Comparison of ENCODE assay signal across 14 mouse cellular contexts in genomic region chr11:18945778-18946177, GRCm38 (mm10).
DNase-seq lines count a peak whose midpoint lies in the region; ATAC-seq and TF ChIP-seq lines count a peak whose summit lies in the region.
"Had no signal": no experiment of that assay in that cellular context is flagged by ENCODE, and none has a peak within 500 bp of the region (broad histone marks: within the 10 kb centered on the region; RNA-seq: fewer than 3 reads in every experiment).

No protein-coding gene starts in this region.

- no peak for ATAC-seq in heart, embryonic 11.5 days (replicated peaks; ENCODE audit: insufficient number of reproducible peaks, low FRiP score, low TSS enrichment)
- ATAC-seq in kidney, embryonic 15.5 days (replicated peaks; ENCODE audit: low FRiP score): peak; percentile 50
- 0 out of 2 replicates have a peak, but pooled peaks have one; percentile 10 for ATAC-seq in heart, embryonic 16.5 days (replicated peaks; ENCODE audit: extremely low read depth, insufficient read depth, low FRiP score)
- ATAC-seq: forebrain, embryonic 13.5 days had no signal

- no peak for TF ChIP-seq POLR2A in ES-Bruce4 (IDR thresholded peaks at IDR 0.05; ENCODE audit: insufficient read depth, low read length)

- H3K27ac ChIP-seq in heart, embryonic 10.5 days: peak overlapping the region; percentile 81
- no peak overlapping the region for H3K27ac ChIP-seq in heart, embryonic 11.5 days (ENCODE audit: low read depth, low read length)
- H3K27ac ChIP-seq in kidney, embryonic 15.5 days: no peak overlapping the region
- H3K27ac ChIP-seq in ES-Bruce4 (ENCODE audit: insufficient read depth, low read length): peak overlapping the region; percentile 67
- peak overlapping the region; percentile 67 for H3K27ac ChIP-seq in heart, embryonic 16.5 days (ENCODE audit: low read length)
- H3K27ac ChIP-seq: embryonic facial prominence, embryonic 15.5 days; forebrain, embryonic 13.5 days; kidney, postnatal 0 days had no signal

- no peak overlapping the region for H3K4me3 ChIP-seq in heart, embryonic 10.5 days
- H3K4me3 ChIP-seq in heart, embryonic 11.5 days (ENCODE audit: low read depth, low read length): no peak overlapping the region
- no peak overlapping the region for H3K4me3 ChIP-seq in kidney, embryonic 15.5 days (replicated peaks)
- no peak overlapping the region for H3K4me3 ChIP-seq in ES-Bruce4 (ENCODE audit: low read depth, low read length)
- no peak overlapping the region for H3K4me3 ChIP-seq in heart, embryonic 16.5 days (ENCODE audit: low read length)
- H3K4me3 ChIP-seq: embryonic facial prominence, embryonic 15.5 days; forebrain, embryonic 13.5 days; megakaryocyte, embryonic 14.5 days had no signal

- H3K36me3 ChIP-seq in heart, embryonic 10.5 days: peaks cover 7% of the 10 kb centered on the region; the same call in 1 of the 2 replicates
- no peaks in the 10 kb centered on the region for H3K36me3 ChIP-seq in heart, embryonic 11.5 days (ENCODE audit: control insufficient read depth, insufficient read depth, low read length)
- H3K36me3 ChIP-seq in kidney, embryonic 15.5 days: peaks cover 12% of the 10 kb centered on the region
- no peaks in the 10 kb centered on the region for H3K36me3 ChIP-seq in ES-Bruce4 (ENCODE audit: control insufficient read depth, insufficient read depth, low read length, poor library complexity, severe bottlenecking)
- H3K36me3 ChIP-seq in heart, embryonic 16.5 days (ENCODE audit: control insufficient read depth, insufficient read depth): no peaks in the 10 kb centered on the region
- H3K36me3 ChIP-seq: embryonic facial prominence, embryonic 15.5 days; G1E had no signal

- no peak overlapping the region for H3K4me2 ChIP-seq in heart, embryonic 11.5 days
- no peak overlapping the region for H3K4me2 ChIP-seq in kidney, embryonic 15.5 days
- H3K4me2 ChIP-seq in heart, embryonic 16.5 days (ENCODE audit: low read depth, low read length): no peak overlapping the region
- H3K4me2 ChIP-seq: embryonic facial prominence, embryonic 15.5 days; forebrain, embryonic 13.5 days had no signal

- H3K9ac ChIP-seq in heart, embryonic 11.5 days (ENCODE audit: low read depth, low read length): no peak overlapping the region
- H3K9ac ChIP-seq in kidney, embryonic 15.5 days: no peak overlapping the region
- no peak overlapping the region for H3K9ac ChIP-seq in ES-Bruce4 (ENCODE audit: low read depth, poor library complexity, severe bottlenecking)
- peak overlapping the region; percentile 28; the same call in 1 of the 2 replicates for H3K9ac ChIP-seq in heart, embryonic 16.5 days (ENCODE audit: low read length)
- H3K9ac ChIP-seq: embryonic facial prominence, embryonic 15.5 days; forebrain, embryonic 13.5 days had no signal

- no peak for DNase-seq in heart, embryonic 10.5 days (ENCODE audit: low spot score)
- no peak for DNase-seq in kidney, postnatal 10 days
- DNase-seq in cerebellum, adult 11-12 months: no peak
- DNase-seq: adrenal gland, postnatal 10 days; thymus, postnatal 36 days had no signal

- no peaks in the 10 kb centered on the region for H3K27me3 ChIP-seq in heart, embryonic 10.5 days (ENCODE audit: insufficient read depth, poor library complexity, severe bottlenecking)
- no peaks in the 10 kb centered on the region for H3K27me3 ChIP-seq in heart, embryonic 11.5 days (ENCODE audit: control insufficient read depth, insufficient read depth, low read length)
- no peaks in the 10 kb centered on the region for H3K27me3 ChIP-seq in kidney, embryonic 15.5 days
- no peaks in the 10 kb centered on the region for H3K27me3 ChIP-seq in ES-Bruce4 (ENCODE audit: control insufficient read depth, insufficient read depth, low read length, poor library complexity, severe bottlenecking)
- no peaks in the 10 kb centered on the region for H3K27me3 ChIP-seq in heart, embryonic 16.5 days (ENCODE audit: control insufficient read depth, insufficient read depth, low read length)
- H3K27me3 ChIP-seq: embryonic facial prominence, embryonic 15.5 days; megakaryocyte, embryonic 14.5 days had no signal

- TF ChIP-seq CTCF in ES-Bruce4 (IDR thresholded peaks at IDR 0.05; ENCODE audit: low read depth, low read length): no peak

- WGBS in heart, embryonic 10.5 days: 37% methylated on average over 3 of the region's 3 CpGs
- 38% methylated on average over 3 of the region's 3 CpGs for WGBS in heart, embryonic 11.5 days (ENCODE audit: insufficient replicate concordance)
- 27% methylated on average over 3 of the region's 3 CpGs for WGBS in kidney, embryonic 15.5 days
- 33% methylated on average over 3 of the region's 3 CpGs for WGBS in heart, embryonic 16.5 days

- H3K9me3 ChIP-seq in heart, embryonic 10.5 days: no peaks in the 10 kb centered on the region
- no peaks in the 10 kb centered on the region for H3K9me3 ChIP-seq in heart, embryonic 11.5 days (replicated peaks; ENCODE audit: control insufficient read depth, low read length)
- H3K9me3 ChIP-seq in kidney, embryonic 15.5 days (replicated peaks): no peaks in the 10 kb centered on the region
- no peaks in the 10 kb centered on the region for H3K9me3 ChIP-seq in ES-Bruce4 (replicated peaks; ENCODE audit: control insufficient read depth, insufficient read depth, low read length, poor library complexity, severe bottlenecking)
- no peaks in the 10 kb centered on the region for H3K9me3 ChIP-seq in heart, embryonic 16.5 days (replicated peaks; ENCODE audit: control insufficient read depth, low read length)
- H3K9me3 ChIP-seq: embryonic facial prominence, embryonic 15.5 days; forebrain, embryonic 13.5 days; G1E; megakaryocyte, embryonic 14.5 days had no signal

- TF ChIP-seq EP300 in ES-Bruce4 (IDR thresholded peaks at IDR 0.05; ENCODE audit: insufficient read depth, low read depth, low read length): peak; percentile 68

- peaks cover 72% of the 10 kb centered on the region for H3K4me1 ChIP-seq in heart, embryonic 10.5 days
- H3K4me1 ChIP-seq in heart, embryonic 11.5 days (ENCODE audit: control insufficient read depth, insufficient read depth, low read length): peaks cover 59% of the 10 kb centered on the region
- H3K4me1 ChIP-seq in kidney, embryonic 15.5 days: peaks cover 55% of the 10 kb centered on the region
- peaks cover 5% of the 10 kb centered on the region for H3K4me1 ChIP-seq in ES-Bruce4 (ENCODE audit: control insufficient read depth, insufficient read depth, low read length)
- peaks cover 56% of the 10 kb centered on the region for H3K4me1 ChIP-seq in heart, embryonic 16.5 days (ENCODE audit: control insufficient read depth, insufficient read depth, low read length)

Comparison
In these comparisons a context has a peak if more than half of its experiments do, and no peak if none do; other contexts are left out.
1. H3K27ac ChIP-seq: peak in heart, embryonic 10.5 days (single experiment), ES-Bruce4 (single experiment) and heart, embryonic 16.5 days (single experiment); none in heart, embryonic 11.5 days (single experiment) and kidney, embryonic 15.5 days (single experiment).